Mouse (Mus musculus) limb, embryonic 13.5 days (tissue): ENCODE measurements around the gene Scamp3. TPM values are rescaled to one million over a fixed set of nuclear protein-coding genes. Genes with fewer than 3 reads are reported as not detected.

Experiments used
- ATAC-seq: fragments of 200-750 bp; cut with Nextera tagmentation; 2 replicates; pipeline ENCODE4 v1.8.0; 2017; ENCODE audit warnings: low read depth, moderate number of reproducible peaks, moderate TSS enrichment; ENCODE audit not compliant: low FRiP score
- H3K27ac ChIP-seq: fragments of 300-500 bp; sonication (generic); 2 replicates; pipeline ENCODE4 v1.5.1; 2015; ENCODE audit warnings: inconsistent platforms, mild to moderate bottlenecking, moderate library complexity
- H3K27me3 ChIP-seq: fragments of 300-500 bp; sonication (generic); 2 replicates; pipeline ENCODE4 v1.6.1; 2015; ENCODE audit warnings: mild to moderate bottlenecking, inconsistent platforms
- H3K36me3 ChIP-seq: fragments of 300-500 bp; sonication (generic); 2 replicates; pipeline ENCODE4 v1.6.1; 2015; ENCODE audit warnings: inconsistent platforms, mild to moderate bottlenecking, moderate library complexity
- H3K4me1 ChIP-seq: fragments of 300-500 bp; sonication (generic); 2 replicates; pipeline ENCODE4 v1.6.1; 2015; ENCODE audit warnings: inconsistent platforms
- H3K4me2 ChIP-seq: fragments of 300-500 bp; sonication (generic); replicated peaks from 2 replicates; pipeline ENCODE4 v1.6.1; 2015; ENCODE audit warnings: inconsistent platforms, mild to moderate bottlenecking, moderate library complexity
- H3K4me3 ChIP-seq: fragments of 300-500 bp; sonication (generic); 2 replicates; pipeline ENCODE4 v1.5.1; 2015; ENCODE audit warnings: moderate library complexity, mild to moderate bottlenecking, inconsistent platforms
- H3K9ac ChIP-seq: fragments of 300-500 bp; sonication (generic); 2 replicates; pipeline ENCODE4 v1.6.1; 2015; ENCODE audit warnings: mild to moderate bottlenecking, inconsistent platforms
- H3K9me3 ChIP-seq: fragments of 300-500 bp; sonication (generic); 2 replicates; pipeline ENCODE4 v1.6.1; 2016; ENCODE audit warnings: inconsistent platforms
- WGBS: fragments of 180-500 bp; shearing (Covaris S2); methylation state at CpG from one replicate; pipeline ENCODE4 v1.1.7; 2015; 5-methylcytosine and 5-hydroxymethylcytosine counted together
- polyA plus RNA-seq: library from polyadenylated mRNA; unstranded; fragments of >200 nt; fragmentation: Nextera tagmentation; extraction: Ambion mirVana; gene quantifications from 2 replicates; pipeline ENCODE4 v1.2.1, GENCODE M21; 2015

Gene Scamp3
- 115 and 119 TPM in 2 replicates for polyA plus RNA-seq

DNA sequence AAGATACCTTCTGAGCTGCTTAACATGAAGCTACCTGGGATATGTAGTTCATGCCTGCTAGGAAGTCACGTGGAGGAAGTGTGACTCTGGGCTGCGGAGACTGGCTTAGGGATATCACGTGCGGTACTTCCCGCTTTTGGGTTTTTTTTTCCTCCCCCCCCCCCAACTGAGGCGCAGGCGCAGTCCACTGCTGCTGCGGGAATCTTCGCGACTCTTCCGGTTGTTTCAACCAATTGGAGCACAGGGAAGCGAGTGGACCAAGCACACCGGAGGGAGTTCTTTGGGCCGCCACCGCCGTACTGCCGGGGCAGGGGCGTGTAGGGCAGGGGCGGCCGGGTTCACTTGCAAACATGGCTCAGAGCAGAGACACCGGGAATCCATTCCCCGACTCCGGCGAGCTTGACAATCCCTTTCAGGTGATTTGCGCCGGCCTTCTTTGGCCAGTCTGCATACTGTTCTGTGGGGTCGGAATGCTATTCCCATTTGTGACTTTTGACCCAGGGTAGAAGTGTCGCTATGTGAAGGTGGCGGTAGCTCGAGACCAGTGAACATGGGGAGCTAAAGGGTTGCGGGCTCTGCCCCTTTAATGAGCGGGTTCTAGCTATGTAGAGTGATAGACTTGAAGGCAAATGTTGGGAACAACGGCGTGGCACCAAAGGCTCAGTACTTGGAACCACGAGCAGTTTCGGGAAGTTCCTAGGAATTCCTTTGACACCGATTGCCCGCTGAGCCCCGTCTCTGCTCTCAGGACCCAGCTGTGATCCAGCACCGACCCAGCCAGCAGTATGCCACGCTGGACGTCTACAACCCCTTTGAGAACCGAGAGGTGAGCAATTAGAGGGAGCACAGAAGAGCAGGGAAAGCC, at the start of gene Scamp3:
Scamp3 (plus strand) TSS at position 232 of the 865 bp plus-strand sequence.
- ATAC-seq: peak; percentile 96
- Histone ChIP-seq H3K4me3 (peak within 1 kb of the TSS; percentile 84), H3K4me1 (peaks cover 21% of the 10 kb centered on the region), H3K9ac (peak within 1 kb of the TSS; percentile 92), H3K36me3 (peaks cover 80% of the 10 kb centered on the region), H3K27me3 (no peaks in the 10 kb centered on the region), H3K27ac (peak within 1 kb of the TSS; percentile 79), H3K4me2 (peak within 1 kb of the TSS; percentile 76), H3K9me3 (no peaks in the 10 kb centered on the region)
- WGBS: under 1% methylated on average over 43 of the region's 43 CpGs

DNA sequence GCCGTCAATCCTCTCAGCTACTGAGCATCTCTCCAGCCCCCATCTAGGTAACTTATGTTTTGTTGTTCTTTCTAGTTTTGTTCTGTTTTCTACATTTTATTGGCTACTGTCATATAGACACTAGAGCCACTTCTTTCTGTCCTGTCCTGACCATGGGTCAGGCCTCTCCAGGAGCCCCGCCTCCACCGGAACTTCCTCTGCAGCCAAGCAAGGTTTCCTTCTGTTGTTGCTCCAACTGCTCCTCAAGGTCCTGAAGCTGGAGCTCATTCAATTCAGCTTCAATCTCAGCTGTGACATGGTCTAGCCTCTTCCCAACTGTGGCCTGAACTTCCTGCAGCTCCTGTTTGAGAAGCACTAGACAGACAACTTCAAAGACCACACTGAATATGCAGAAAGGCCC, 47.4 kb upstream of the Scamp3 start:
- ATAC-seq: no peak
- no peaks in the 10 kb centered on the region for H3K36me3 ChIP-seq
- no peak overlapping the region for H3K27ac ChIP-seq
- no peak overlapping the region for H3K4me2 ChIP-seq
- H3K9me3 ChIP-seq: no peaks in the 10 kb centered on the region
- 95% methylated on average over 3 of the region's 3 CpGs for WGBS
- no peak overlapping the region for H3K4me3 ChIP-seq
- H3K4me1 ChIP-seq: no peaks in the 10 kb centered on the region
- no peak overlapping the region for H3K9ac ChIP-seq
- H3K27me3 ChIP-seq: peaks cover 9% of the 10 kb centered on the region; the same call in 1 of the 2 replicates

DNA sequence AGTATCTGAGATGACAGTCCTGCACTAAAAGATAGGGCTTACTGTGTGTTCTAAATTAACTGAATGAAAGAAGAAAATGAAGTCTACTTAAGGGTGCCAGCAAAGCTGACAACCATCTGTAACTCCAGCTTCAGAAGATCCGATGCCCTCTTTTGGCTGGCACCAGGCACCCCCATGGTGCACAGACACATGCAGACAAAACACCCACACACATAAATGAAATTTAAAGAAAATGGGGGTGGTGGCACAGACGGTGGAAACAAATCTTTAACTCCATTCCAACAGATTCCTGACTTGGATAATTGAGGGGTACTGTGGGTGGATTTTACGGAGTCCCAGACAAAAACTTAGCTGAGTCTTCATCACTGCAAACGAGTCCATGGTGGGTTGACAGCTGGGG, 45.5 kb upstream of the Scamp3 start:
- H3K27me3 ChIP-seq: peaks cover 16% of the 10 kb centered on the region; the same call in 1 of the 2 replicates
- H3K9me3 ChIP-seq: no peaks in the 10 kb centered on the region
- 44% methylated on average over 4 of the region's 4 CpGs for WGBS
- no peaks in the 10 kb centered on the region for H3K36me3 ChIP-seq
- H3K27ac ChIP-seq: no peak overlapping the region
- no peak for ATAC-seq
- H3K4me3 ChIP-seq: peak overlapping the region; percentile 38; the same call in 1 of the 2 replicates
- H3K9ac ChIP-seq: no peak overlapping the region
- no peaks in the 10 kb centered on the region for H3K4me1 ChIP-seq
- peak overlapping the region; percentile 67 for H3K4me2 ChIP-seq

DNA sequence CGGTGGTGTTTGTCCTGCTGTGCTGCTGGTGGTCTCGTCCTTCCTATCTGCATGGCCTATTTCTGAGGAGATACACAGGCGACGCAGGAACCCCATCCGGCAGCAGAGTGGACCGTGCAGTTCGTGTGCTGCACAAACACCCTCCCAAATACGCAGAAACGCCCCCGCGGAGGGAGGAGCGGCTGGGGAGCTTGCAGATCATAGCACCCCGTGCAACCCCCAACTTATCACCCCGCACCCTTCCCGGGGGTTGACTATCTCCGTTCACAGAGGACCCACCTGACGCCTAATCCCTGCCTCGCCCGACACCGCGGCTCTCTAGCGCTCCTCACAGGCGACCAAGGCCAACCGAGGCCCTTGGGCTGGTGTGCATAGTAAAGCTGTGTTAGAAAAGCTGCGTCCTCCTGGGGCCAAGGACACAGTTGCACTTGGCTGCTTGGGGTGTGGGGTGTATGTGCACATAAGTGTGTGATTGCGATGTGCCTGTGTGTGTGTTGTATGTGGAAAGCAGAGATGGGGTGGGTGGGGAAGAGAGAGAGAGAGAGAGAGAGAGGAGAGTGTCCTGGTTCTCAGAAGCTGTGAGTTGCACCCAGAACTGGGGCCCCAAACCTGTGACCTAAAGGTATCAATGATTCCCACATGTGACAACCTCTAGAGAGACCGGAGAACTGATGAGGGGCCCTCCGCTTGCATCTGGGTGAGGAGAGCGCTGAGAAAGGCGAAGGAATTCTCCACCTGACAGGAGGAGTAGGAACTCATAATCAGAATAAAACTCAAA, 44.8 kb upstream of the Scamp3 start:
- Histone ChIP-seq H3K4me1 (no peaks in the 10 kb centered on the region), H3K27ac (no peak overlapping the region), H3K4me2 (peak overlapping the region; percentile 67), H3K36me3 (no peaks in the 10 kb centered on the region), H3K27me3 (peaks cover 16% of the 10 kb centered on the region; the same call in 1 of the 2 replicates), H3K9me3 (no peaks in the 10 kb centered on the region), H3K4me3 (peak overlapping the region; percentile 38), H3K9ac (peak overlapping the region; percentile 61)
- ATAC-seq: no peak
- 12% methylated on average over 30 of the region's 30 CpGs for WGBS

DNA sequence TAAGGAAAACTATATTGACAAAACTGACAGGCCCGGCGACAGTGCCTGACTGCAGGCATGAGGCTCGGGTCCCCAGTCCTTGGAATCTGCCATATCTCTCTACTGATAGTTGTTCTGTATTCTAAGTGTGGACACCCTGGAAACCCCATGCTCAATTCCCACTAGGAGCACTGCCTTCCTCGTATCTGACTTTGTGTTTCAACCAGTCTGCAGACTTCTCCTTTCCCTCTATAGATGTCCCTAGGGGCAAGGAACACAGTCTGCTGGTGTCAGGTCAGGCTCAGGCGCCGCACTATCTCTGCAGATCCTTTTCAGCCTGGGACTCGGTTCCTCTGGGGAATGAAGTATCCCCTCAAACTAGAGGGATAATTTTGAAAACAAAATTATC, 44.2 kb upstream of the Scamp3 start:
- Histone ChIP-seq H3K4me3 (no peak overlapping the region), H3K36me3 (no peaks in the 10 kb centered on the region), H3K27ac (no peak overlapping the region), H3K9ac (no peak overlapping the region), H3K9me3 (no peaks in the 10 kb centered on the region), H3K4me1 (no peaks in the 10 kb centered on the region), H3K4me2 (0 out of 2 replicates have a peak overlapping the region, but pooled peaks have one; percentile 67), H3K27me3 (peaks cover 16% of the 10 kb centered on the region; the same call in 1 of the 2 replicates)
- WGBS: 76% methylated on average over 7 of the region's 7 CpGs
- no peak for ATAC-seq

DNA sequence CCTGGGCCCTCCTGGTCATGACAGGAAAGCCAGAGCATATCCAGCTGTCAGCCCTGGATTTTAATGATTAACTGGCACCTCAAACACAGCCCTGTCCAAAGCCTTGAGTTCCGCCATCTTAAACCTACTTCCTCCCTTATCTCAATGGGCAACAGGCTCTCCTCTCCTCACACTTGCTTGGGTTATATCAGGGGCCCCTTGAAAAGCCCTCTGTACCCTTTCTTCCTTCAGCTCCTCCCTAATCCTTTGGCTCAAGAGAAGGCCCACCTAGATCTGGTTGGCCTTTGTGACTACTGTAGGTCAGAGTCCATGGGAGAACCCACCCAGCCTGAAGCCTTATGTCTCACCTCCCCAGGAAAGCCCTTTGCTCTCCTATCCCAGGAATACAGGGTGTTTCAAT, 43.5 kb upstream of the Scamp3 start:
- WGBS: 83% methylated on average over 1 of the region's 1 CpGs
- no peaks in the 10 kb centered on the region for H3K9me3 ChIP-seq

DNA sequence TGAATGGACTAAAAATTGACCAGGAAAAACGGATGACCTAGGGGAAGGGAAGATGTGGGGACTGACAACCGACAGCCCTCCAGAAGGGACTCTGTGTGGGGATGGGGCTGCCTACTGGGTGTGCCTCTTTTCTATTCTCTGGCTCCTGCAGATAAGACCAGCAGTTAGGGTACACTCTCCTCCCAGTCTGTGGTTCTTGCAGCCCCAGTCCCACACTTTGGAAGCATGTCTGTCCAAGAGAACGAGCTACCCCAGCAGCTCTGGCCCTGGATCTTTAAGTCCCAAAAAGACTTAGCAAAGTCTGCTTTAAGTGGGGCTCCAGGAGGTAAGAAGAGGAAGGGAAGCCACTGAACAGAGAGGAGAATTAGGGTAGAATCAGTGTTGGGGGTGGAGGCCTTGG, 41.3 kb upstream of the Scamp3 start, which contains the start of gene Pklr:
Pklr (plus strand) TSS at position 185 of the 400 bp plus-strand sequence.
- 61% methylated on average over 3 of the region's 3 CpGs for WGBS
- peaks cover 16% of the 10 kb centered on the region; the same call in 1 of the 2 replicates for H3K27me3 ChIP-seq
- H3K9me3 ChIP-seq: no peaks in the 10 kb centered on the region
- H3K27ac ChIP-seq: no peak within 1 kb of the TSS
- no peak within 1 kb of the TSS for H3K9ac ChIP-seq
- H3K36me3 ChIP-seq: no peaks in the 10 kb centered on the region
- no peak within 1 kb of the TSS for H3K4me2 ChIP-seq
- no peak for ATAC-seq
- H3K4me3 ChIP-seq: no peak within 1 kb of the TSS
- no peaks in the 10 kb centered on the region for H3K4me1 ChIP-seq

More for the DNA sequence above, 43.5 kb upstream of the Scamp3 start:
- Histone ChIP-seq H3K27ac (no peak overlapping the region), H3K9ac (no peak overlapping the region), H3K27me3 (peaks cover 16% of the 10 kb centered on the region; the same call in 1 of the 2 replicates), H3K4me2 (no peak overlapping the region), H3K4me3 (no peak overlapping the region), H3K36me3 (no peaks in the 10 kb centered on the region), H3K4me1 (no peaks in the 10 kb centered on the region)
- ATAC-seq: no peak

DNA sequence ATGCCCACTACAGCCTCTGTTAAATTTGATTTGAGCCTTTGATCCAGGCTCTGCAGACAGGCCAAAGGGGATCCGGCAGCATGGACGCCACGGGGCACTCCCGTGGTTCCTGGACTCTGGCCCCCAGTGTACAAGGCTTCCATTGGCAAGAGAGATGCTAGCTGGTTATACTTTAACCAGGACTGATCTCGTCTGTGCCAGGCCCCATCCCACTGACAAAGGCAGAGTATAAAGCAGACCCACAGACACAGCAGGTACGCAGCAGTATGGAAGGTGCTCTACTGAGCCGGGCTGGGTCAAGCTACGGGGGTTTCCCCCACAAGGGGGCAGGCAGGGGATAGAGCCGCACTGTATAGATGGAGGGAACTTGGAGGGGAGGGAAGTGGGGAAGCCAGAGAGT, 40.9 kb upstream of the Scamp3 start:
- WGBS: 44% methylated on average over 9 of the region's 9 CpGs
- no peak overlapping the region for H3K27ac ChIP-seq
- H3K4me1 ChIP-seq: no peaks in the 10 kb centered on the region
- H3K9me3 ChIP-seq: no peaks in the 10 kb centered on the region
- H3K9ac ChIP-seq: no peak overlapping the region
- no peak for ATAC-seq
- no peak overlapping the region for H3K4me3 ChIP-seq
- no peaks in the 10 kb centered on the region for H3K36me3 ChIP-seq
- peaks cover 16% of the 10 kb centered on the region; the same call in 1 of the 2 replicates for H3K27me3 ChIP-seq
- H3K4me2 ChIP-seq: no peak overlapping the region

DNA sequence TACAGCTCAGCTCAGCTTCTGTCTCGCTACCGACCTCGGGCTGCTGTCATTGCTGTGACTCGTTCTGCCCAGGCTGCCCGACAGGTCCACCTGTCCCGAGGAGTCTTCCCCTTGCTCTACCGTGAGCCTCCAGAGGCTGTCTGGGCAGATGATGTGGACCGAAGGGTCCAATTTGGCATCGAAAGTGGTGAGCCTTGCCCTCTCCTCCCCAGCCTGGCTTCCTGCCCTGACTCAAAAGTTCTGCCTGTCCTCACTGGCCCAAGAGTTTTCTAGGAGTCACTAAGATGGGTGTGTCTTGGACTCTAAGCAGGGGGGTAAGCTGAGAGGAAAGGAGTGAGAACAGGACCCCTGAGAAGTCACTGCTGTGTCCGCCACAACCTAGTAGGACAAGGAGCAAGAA, 32.5 kb upstream of the Scamp3 start:
- ATAC-seq: no peak
- 61% methylated on average over 10 of the region's 10 CpGs for WGBS

DNA sequence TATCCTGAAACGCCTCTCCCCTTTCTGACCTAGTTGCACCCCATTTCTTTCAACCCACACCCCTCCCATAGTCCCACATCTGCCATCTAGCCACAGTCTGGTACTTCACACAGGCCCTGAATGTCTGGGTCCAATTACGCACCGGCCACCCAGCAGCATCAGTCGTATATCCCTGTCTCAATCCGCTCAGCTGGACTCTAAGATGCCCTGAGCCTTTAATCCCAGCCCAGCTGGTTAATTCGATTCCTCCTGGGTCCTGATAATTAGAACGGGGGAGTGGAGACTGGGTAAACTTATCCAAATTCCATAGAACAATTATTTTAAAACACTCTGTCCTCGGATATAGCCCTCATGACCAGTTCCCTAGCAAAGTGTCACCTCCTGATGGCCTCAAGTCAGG, 31.7 kb upstream of the Scamp3 start:
- H3K4me1 ChIP-seq: peaks cover 7% of the 10 kb centered on the region
- no peaks in the 10 kb centered on the region for H3K36me3 ChIP-seq
- ATAC-seq: no peak
- no peak overlapping the region for H3K4me3 ChIP-seq
- no peak overlapping the region for H3K27ac ChIP-seq
- no peak overlapping the region for H3K4me2 ChIP-seq
- 15% methylated on average over 8 of the region's 8 CpGs for WGBS
- peaks cover 50% of the 10 kb centered on the region for H3K27me3 ChIP-seq
- H3K9me3 ChIP-seq: no peaks in the 10 kb centered on the region
- H3K9ac ChIP-seq: no peak overlapping the region

More for the DNA sequence above, 32.5 kb upstream of the Scamp3 start:
- Histone ChIP-seq H3K27me3 (peaks cover 43% of the 10 kb centered on the region), H3K4me1 (peaks cover 7% of the 10 kb centered on the region), H3K4me2 (no peak overlapping the region), H3K36me3 (no peaks in the 10 kb centered on the region), H3K9ac (no peak overlapping the region), H3K9me3 (no peaks in the 10 kb centered on the region), H3K27ac (no peak overlapping the region), H3K4me3 (no peak overlapping the region)

DNA sequence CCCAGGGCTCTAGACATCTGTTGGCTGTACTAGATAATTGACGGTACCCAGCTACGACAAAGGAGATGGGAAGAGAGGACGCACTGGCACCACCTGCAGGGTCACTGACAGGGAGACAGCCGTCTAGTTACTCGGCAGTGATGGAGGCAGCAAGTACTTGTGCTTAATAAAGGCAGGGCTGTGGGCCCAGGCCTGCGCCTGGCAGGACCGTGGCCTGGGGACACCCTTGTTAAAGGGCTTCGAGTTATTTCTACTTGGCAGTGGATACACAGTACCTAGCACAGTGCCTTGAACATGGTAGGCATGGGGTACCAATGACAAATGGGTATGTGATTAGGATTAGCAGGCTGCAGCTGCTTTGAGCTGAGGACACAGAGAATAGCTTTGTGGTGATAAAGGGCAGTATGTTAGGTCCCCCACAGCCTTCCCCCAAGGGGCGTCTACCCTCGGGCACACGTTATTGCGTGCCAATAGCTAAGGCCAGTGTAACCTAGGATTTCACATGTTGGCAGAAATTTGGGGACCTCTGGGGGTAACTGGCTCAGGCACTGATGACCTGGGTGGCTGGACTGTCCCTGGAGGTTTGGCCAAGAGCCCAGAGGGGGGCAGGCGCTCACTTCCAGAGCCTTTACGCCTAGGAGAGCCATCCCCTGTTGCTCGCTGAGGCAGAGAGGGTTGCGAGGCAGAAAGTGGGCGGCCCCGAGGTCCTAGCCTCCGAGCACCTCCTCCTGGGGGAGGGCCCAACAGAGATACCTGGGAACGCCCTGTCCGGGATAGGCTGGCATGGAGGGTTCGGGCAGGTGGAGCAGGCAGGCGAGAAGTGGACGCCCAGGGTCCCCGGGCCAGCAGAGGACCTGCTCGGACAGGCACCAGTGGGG, 29.9 kb upstream of the Scamp3 start:
- 23% methylated on average over 26 of the region's 26 CpGs for WGBS
- Histone ChIP-seq H3K4me3 (peak overlapping the region; percentile 35), H3K4me2 (peak overlapping the region; percentile 63), H3K27me3 (peaks cover 65% of the 10 kb centered on the region), H3K9me3 (no peaks in the 10 kb centered on the region), H3K36me3 (no peaks in the 10 kb centered on the region), H3K4me1 (peaks cover 7% of the 10 kb centered on the region), H3K27ac (no peak overlapping the region), H3K9ac (peak overlapping the region; percentile 55)
- peak; percentile 53; the same call in 1 of the 2 replicates for ATAC-seq
